Mouse (Mus musculus) kidney, postnatal 0 days (tissue): Measurements from ENCODE around the gene Akap2. TPM values are rescaled to one million over a fixed set of nuclear protein-coding genes. Genes with fewer than 3 reads are reported as not detected.

Experiments
- ATAC-seq: fragments of 200-750 bp; cut with Nextera tagmentation; replicated peaks from 2 replicates; pipeline ENCODE4 v1.8.0; 2017; ENCODE audit warnings: low read depth, moderate number of reproducible peaks, moderate TSS enrichment, moderate library complexity; ENCODE audit not compliant: low FRiP score
- DNase-seq: peaks from one replicate; pipeline ENCODE4 v3.0.0-alpha.2; 2016; ENCODE audit warnings: low spot score
- H3K27ac ChIP-seq: fragments of 300-500 bp; sonication (generic); 2 replicates; pipeline ENCODE4 v1.5.1; 2014; ENCODE audit warnings: mild to moderate bottlenecking
- H3K27me3 ChIP-seq: fragments of 300-500 bp; sonication (generic); 2 replicates; pipeline ENCODE4 v1.6.1; 2014; ENCODE audit warnings: low read length, mixed read lengths; ENCODE audit not compliant: insufficient read depth
- H3K36me3 ChIP-seq: fragments of 300-500 bp; sonication (generic); 2 replicates; pipeline ENCODE4 v1.6.1; 2014; ENCODE audit warnings: low read length, mixed read lengths; ENCODE audit not compliant: insufficient read depth
- H3K4me1 ChIP-seq: fragments of 300-500 bp; sonication (generic); replicated peaks from 2 replicates; pipeline ENCODE4 v1.6.1; 2014; ENCODE audit warnings: antibody characterized with exemption, low read length, mixed read lengths; ENCODE audit not compliant: insufficient read depth
- H3K4me2 ChIP-seq: fragments of 300-500 bp; sonication (generic); 2 replicates; pipeline ENCODE4 v1.6.1; 2014; ENCODE audit warnings: mild to moderate bottlenecking, low read length, moderate library complexity, mixed read lengths
- H3K4me3 ChIP-seq: fragments of 300-500 bp; sonication (generic); replicated peaks from 2 replicates; pipeline ENCODE4 v1.5.1; 2014; ENCODE audit warnings: low read depth, low read length
- H3K9ac ChIP-seq: fragments of 300-500 bp; sonication (generic); 2 replicates; pipeline ENCODE4 v1.6.1; 2014; ENCODE audit warnings: low read depth, low read length
- H3K9me3 ChIP-seq: fragments of 300-500 bp; sonication (generic); replicated peaks from 2 replicates; pipeline ENCODE4 v1.6.1; 2016; ENCODE audit warnings: low read length, inconsistent platforms, mixed read lengths
- CTCF ChIP-seq: IDR thresholded peaks from 2 replicates; pipeline ENCODE4 v1.5.1; 2016; ENCODE audit warnings: antibody characterized with exemption, low read depth, mild to moderate bottlenecking, moderate library complexity
- WGBS: fragments of 180-500 bp; shearing (Covaris S2); extraction: QIAGEN DNeasy Blood & Tissue Kit; methylation state at CpG from one replicate; pipeline ENCODE4 v1.1.7; 2014; 5-methylcytosine and 5-hydroxymethylcytosine counted together
- polyA plus RNA-seq: library from polyadenylated mRNA; unstranded; fragments of >200 nt; fragmentation: Nextera tagmentation; extraction: Ambion mirVana; gene quantifications from 2 replicates; pipeline ENCODE4 v1.2.1, GENCODE M21; 2015

The Akap2 gene
- polyA plus RNA-seq, 1 experiment from 2014 or later, result 20.5 TPM

DNA sequence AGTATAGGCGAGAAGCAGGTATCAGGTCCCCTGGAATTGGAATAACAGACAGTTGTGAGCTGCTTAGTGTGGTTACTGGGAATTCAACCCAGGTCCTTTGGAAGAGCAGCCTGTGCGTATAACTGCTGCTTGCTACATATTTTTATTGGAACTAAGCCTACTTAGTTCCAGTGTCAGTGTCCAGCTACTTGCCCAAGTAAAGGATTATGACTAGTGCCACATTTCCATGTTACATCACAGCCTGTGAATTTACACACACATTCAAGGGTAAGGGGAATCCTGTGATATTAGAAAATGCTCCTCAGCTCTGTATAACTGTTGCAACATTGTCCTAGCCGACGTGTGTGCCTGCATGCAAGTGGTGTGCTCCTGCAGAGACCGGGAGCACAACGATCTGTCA is 219.8 kb downstream of the Akap2 start:
- Histone ChIP-seq H3K4me1 (no peaks in the 10 kb centered on the region), H3K27ac (no peak overlapping the region), H3K36me3 (no peaks in the 10 kb centered on the region), H3K4me3 (no peak overlapping the region), H3K27me3 (no peaks in the 10 kb centered on the region), H3K4me2 (no peak overlapping the region), H3K9ac (no peak overlapping the region), H3K9me3 (0 out of 2 replicates have a peak, but pooled peaks cover 3% of the 10 kb centered on the region)
- DNase-seq (no peak), ATAC-seq (no peak)
- TF ChIP-seq CTCF, result no peak
- WGBS, result 84% methylated on average over 6 of the region's 6 CpGs

DNA sequence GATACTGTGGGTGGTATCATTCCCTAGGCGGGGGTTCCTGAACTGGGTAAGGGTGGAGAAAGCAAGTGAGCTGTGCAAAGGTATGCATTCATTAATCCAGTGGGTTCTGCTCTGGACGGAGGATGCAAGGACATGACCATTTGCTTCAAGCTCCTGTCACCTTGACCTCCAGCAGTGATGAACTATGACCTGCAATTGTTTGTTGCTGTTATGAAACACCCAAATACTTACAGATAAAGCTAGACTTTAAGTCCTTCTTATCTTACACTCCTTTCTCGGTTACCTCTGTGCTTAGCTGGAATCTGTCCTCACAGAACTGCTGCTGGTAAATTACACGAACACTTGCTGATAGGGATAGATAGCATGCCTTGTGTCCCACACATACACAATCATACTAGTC is 223.2 kb downstream of the Akap2 start:
- ATAC-seq, result no peak
- Histone ChIP-seq H3K27me3 (no peaks in the 10 kb centered on the region), H3K27ac (no peak overlapping the region), H3K9ac (no peak overlapping the region), H3K9me3 (no peaks in the 10 kb centered on the region), H3K36me3 (peaks cover 12% of the 10 kb centered on the region; the same call in 1 of the 2 replicates), H3K4me3 (no peak overlapping the region), H3K4me2 (no peak overlapping the region), H3K4me1 (no peaks in the 10 kb centered on the region)
- WGBS, result 88% methylated on average over 4 of the region's 4 CpGs
- no peak for TF ChIP-seq CTCF
- no peak for DNase-seq

DNA sequence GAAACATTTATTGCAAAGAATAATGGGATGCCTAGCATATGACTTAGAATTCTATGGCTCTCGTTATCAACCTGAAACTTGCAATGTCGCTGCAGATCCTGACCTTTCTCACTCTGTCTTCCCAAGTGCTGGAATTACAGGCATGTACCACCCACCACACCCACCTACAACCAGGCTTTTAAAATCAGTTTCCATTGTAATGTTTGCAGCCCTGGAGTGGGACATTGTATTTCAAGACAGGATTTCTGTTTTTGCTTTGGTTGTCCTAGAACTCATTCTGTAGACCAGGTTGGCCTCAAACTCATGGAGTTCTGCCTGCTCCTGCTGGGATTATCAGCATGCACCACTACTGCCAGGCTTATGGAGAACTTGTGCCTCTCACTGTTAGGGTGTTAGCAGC is 225.4 kb downstream of the Akap2 start:
- TF ChIP-seq CTCF, result no peak
- DNase-seq, result no peak

More for the DNA sequence above, 225.4 kb downstream of the Akap2 start:
- Histone ChIP-seq H3K9ac (no peak overlapping the region), H3K9me3 (no peaks in the 10 kb centered on the region), H3K4me3 (no peak overlapping the region), H3K36me3 (peaks cover 16% of the 10 kb centered on the region; the same call in 1 of the 2 replicates), H3K4me2 (no peak overlapping the region), H3K27ac (no peak overlapping the region), H3K27me3 (no peaks in the 10 kb centered on the region), H3K4me1 (peaks cover 7% of the 10 kb centered on the region; the same call in 1 of the 2 replicates)
- ATAC-seq, result no peak
- 95% methylated on average over 2 of the region's 2 CpGs for WGBS

Other genes with a start within 250 kb of the Akap2 start
- 11.5 and 14.6 TPM in 2 replicates for gene Pakap, start 149.5 kb upstream of the Akap2 start, polyA plus RNA-seq
- 2.3 and 2.7 TPM in 2 replicates for gene D630039A03Rik, start 198.6 kb downstream of the Akap2 start, polyA plus RNA-seq
- 483 and 497 TPM in 2 replicates for gene Txn1, start 238.8 kb downstream of the Akap2 start, polyA plus RNA-seq